Mouse (Mus musculus) R1 (cell line): ENCODE results near the gene Slc2a2.

ENCODE experiments used
- DNase-seq: peaks from one replicate; pipeline ENCODE4 v3.0.0-alpha.2; 2018; ENCODE audit warnings: low read depth, low spot score

Slc2a2 gene

DNA sequence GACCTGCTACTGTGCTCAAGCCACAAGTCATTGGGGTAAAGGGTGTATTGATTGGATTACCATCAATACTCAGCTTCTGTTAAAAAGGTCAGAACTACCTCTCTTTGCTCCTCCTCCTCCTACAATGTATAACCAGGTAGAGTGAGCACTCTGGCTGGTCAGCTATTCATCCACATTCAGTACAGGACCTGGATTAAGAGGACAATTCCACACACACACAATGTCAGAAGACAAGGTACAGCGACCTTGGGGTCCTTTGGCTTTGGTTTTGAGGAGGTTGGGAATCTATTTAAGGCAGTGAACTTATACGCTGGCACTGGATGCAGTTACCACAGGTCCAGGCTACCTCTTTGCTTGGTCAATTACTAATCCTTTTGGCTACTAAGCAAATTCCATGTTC is at the start of gene Slc2a2:
Gene Slc2a2, plus strand, starts transcription at position 107 of the 400 bp plus-strand sequence.
- DNase-seq, result no peak

DNA sequence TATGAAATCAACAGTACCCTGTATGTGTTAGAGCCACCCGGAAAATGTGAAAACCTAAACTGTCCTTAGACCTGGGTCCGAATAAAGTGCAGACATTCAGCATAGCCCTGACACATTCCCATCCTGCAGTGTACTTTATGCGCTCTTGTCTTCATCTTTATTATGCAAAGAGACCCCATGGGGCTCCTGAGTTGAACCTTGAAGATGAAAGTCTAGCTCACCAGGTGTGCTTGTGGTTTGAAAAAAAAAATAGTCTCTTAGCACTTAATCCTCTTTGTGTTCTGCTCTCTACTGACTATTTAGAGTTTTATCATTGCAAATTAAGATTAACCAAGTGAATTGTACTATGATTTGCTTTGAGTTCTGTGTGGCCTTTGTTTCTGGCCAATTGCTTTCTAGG is 45.1 kb upstream of the Slc2a2 start:
- peak; percentile 91 for DNase-seq

- DNase-seq, result no peak
Observed at GRCm38 (mm10) chr3:28653043-28653442, 44.7 kb upstream of the Slc2a2 start.

GRCm38 (mm10) chr3:28654740-28655139 is 43.0 kb upstream of the Slc2a2 start:
- DNase-seq, result no peak

GRCm38 (mm10) chr3:28658349-28658748 is 39.4 kb upstream of the Slc2a2 start:
- DNase-seq, result no peak

GRCm38 (mm10) chr3:28680851-28681250 is 16.9 kb upstream of the Slc2a2 start:
- no peak for DNase-seq

- DNase-seq, result no peak
Observed at GRCm38 (mm10) chr3:28681866-28682265, 15.8 kb upstream of the Slc2a2 start.

GRCm38 (mm10) chr3:28682411-28682810 is 15.3 kb upstream of the Slc2a2 start:
- no peak for DNase-seq

- DNase-seq, result no peak
Observed at GRCm38 (mm10) chr3:28685510-28685909, 12.2 kb upstream of the Slc2a2 start.

GRCm38 (mm10) chr3:28694811-28695210 is 2.9 kb upstream of the Slc2a2 start:
- DNase-seq, result no peak

- peak; percentile 13 for DNase-seq
Observed at GRCm38 (mm10) chr3:28695608-28696007, 2.1 kb upstream of the Slc2a2 start.

- DNase-seq, result no peak
Observed at GRCm38 (mm10) chr3:28696162-28696561, 1.5 kb upstream of the Slc2a2 start.

- no peak for DNase-seq
Observed at GRCm38 (mm10) chr3:28699601-28700000, 1.9 kb downstream of the Slc2a2 start.

- DNase-seq, result no peak
Observed at GRCm38 (mm10) chr3:28705522-28706137, 7.9 kb downstream of the Slc2a2 start.

DNA sequence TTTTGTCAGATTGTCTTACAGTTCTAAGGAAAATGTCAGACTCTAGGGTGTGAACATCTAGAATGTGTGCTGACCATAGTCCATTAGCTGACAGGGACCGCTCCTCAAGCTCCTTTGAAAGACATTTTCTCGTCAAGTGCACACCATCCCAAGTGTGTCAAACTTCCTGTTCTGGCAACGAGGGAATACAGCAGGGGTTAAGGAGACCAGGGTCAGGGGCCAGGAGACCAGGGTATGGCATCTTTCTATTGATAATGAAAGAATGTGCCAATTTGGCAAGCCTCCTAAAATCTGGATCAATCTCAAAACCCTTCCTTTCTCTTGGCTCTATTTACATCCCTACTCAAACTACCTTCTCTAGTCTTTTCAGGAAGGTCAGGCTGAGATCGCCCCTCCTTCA is 9.0 kb downstream of the Slc2a2 start:
- DNase-seq, result no peak

GRCm38 (mm10) chr3:28709740-28710139 is 12.0 kb downstream of the Slc2a2 start:
- peak; percentile 61 for DNase-seq

DNA sequence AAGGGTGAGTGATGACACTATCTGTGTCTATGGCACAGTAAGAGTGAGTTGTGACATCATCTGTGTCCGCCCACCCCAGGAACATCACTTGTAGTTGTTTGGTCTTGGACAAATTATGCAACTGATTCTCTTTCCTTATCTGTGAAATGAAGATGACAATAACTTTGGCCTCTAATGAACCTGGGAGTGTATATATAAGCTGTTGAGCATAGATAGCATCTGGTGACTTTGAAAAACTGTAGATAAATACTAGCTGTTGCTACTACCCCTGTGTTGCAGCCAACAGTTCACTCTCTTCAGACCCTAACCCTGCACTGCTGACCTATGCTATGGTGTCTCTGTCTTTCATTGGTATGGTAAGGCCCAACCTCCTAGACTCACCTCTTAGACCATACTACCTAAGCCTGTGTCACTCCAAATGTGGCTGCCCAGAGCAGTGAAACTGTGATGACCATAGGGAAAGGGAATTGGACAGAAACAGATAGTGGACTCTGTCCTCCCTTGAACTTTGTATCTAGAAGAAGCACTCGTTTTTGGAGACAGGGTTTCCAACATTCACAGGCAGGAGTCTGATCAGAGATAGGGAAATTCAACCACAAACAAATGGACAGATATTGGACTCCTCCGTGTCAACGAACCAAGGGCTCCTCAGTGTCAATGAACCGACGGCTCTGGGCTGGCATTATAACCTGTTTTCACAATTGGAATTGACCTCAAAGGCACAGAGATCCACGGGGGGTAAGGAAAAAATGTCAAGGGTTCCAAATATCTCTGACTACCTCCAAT is 16.4 kb downstream of the Slc2a2 start:
- DNase-seq, result no peak

- DNase-seq, result no peak
Observed at GRCm38 (mm10) chr3:28718521-28718920, 20.8 kb downstream of the Slc2a2 start.

DNA sequence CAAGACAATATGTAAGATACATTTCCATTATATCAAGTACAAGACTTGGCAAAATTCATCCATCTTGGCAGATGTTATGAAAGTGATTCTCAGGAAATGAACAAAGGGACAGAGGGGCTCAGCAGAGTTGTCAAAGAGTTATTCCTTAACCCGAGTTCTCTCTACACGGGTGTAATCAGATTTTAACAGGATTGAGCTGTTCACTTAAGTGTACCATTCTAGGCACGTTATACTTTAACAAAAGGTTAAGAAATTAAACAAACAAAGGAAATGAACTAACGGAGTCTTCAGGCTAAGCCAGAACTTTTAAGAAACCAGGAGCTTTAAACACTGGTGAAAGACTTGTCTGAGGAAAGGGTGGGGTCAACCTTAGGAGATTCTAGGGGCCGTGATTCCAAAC is 23.5 kb downstream of the Slc2a2 start:
- no peak for DNase-seq

- no peak for DNase-seq
Observed at GRCm38 (mm10) chr3:28721838-28722237, 24.1 kb downstream of the Slc2a2 start.

- DNase-seq, result no peak
Observed at GRCm38 (mm10) chr3:28722531-28722930, 24.8 kb downstream of the Slc2a2 start.

DNA sequence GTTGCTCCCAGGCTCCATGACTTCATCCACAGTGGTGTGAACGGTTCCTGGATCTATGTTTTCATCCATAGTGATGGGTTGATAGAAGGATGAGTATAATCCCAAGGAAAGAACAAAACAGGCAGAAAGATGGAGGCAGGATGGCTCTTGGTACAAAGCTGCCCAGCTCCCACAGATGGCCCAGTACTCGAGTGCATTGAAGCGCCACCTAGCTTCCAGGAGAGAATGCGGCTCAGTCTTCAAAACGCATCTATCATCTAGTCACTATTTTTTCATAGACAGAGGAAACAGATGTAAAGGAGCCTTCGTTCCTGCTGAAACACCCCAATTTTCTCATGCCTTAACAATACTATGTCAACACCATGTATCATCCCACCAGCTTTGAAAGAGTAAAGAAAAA is 25.8 kb downstream of the Slc2a2 start:
- peak; percentile 31 for DNase-seq

DNA sequence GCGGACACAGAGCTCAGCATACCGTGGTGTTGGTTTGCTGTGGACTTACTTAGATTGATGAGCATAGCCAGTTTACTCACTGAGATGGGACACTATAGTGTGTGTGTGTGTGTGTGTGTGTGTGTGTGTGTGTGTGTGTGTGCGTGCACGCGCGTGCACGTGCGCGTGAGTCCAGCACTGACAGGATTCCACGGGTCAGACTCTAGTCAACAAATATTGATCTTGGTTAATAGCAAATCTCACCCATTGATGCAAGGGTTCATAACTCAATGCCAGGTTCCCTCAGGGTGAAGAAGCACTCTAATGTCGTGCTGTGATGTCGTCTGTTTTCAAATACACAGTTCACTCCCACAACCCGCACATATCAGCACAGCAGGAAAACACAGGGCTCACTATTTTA is 27.5 kb downstream of the Slc2a2 start:
- DNase-seq, result no peak
